Mouse (Mus musculus) thymus, postnatal 0 days (tissue): ENCODE measurements around the gene Gnb3. TPM values are rescaled to one million over a fixed set of nuclear protein-coding genes. Genes with fewer than 3 reads are reported as not detected.
A peak's percentile ranks its signal among the peaks of the same experiment; 100 is the strongest.

Source experiments
- DNase-seq: peaks from one replicate; pipeline ENCODE4 v3.0.0-alpha.2; 2015; ENCODE audit warnings: low spot score
- polyA plus RNA-seq: library from polyadenylated mRNA; unstranded; fragments of >200 nt; fragmentation: Nextera tagmentation; extraction: Ambion mirVana; gene quantifications from 2 replicates; pipeline ENCODE4 v1.2.1, GENCODE M21; 2015

The Gnb3 gene
- polyA plus RNA-seq, result 2.3 and 2.4 TPM in 2 replicates

DNA sequence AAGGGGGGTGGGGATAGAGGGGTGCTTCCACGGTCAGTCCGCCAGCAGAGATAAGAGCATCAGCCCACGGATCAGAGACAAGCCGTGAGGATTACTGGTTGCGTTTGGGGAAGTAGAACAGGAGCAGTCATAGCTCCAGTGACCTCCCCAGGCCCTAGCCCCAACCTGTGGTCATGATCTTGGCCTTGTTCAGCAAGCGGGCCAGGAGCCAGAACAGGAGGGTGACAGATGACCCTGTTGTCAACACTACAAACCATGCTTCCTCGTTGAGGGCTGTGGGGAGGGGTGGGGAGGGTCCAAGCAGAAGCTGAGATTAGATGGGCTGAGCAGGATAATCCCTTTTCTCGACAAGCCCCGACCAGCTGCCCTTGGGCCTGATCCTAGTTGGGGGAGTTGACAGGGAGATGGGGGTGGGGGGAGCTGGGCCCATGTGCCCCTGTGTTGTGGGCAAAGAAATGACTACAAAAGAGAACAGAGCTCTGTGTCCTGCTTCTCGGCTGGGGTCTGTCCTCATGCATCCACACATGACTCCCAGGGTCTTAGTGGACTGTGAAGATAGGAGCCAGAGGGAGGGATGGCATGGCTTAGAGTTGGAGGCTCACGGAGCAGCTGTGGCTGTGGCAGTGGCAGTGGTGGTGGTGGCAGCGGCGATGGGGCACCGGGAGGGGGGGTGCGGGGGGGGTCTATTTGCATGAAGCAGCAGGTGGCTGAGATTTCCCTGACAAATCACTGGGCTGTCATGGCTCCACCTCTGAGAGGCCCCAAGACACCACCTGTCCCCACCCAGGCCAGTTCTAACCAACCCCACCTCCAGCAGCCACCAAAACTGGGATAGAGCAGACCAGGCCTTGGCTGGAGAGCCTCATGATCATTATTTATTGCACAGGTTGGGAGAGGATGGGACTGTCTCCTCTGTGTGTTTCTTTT is at the start of gene Gnb3:
Gene Gnb3 (minus strand): TSS at position 35 of the 927 bp plus-strand sequence.
- DNase-seq, result no peak

DNA sequence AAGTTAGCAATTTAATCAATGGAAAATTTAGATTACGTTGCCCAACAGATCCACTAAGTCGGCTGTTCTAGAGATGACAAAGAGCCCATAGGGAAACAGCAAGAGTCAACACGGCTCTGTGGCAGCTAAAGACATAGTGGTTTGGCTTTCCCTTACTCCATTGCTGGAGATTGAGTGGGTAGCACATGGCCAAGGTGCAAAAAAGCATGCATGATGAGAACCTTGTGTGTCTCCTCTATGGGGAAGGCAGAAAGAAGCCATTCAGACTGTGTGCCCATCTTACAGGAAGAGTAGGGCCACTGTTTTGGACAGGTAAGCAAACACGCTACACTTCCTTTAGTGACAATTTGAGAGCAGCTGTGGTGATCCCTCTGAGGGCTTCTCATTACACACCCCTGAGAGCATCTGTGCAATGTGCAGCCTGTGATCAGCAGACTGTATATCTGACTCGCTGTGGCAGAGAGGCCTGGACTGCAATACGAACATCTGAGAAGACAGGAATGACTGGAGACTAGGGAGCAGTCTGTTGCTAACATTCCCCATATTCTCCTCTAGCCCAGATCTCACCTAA is 48.6 kb upstream of the Gnb3 start:
- DNase-seq, result peak; percentile 47

DNA sequence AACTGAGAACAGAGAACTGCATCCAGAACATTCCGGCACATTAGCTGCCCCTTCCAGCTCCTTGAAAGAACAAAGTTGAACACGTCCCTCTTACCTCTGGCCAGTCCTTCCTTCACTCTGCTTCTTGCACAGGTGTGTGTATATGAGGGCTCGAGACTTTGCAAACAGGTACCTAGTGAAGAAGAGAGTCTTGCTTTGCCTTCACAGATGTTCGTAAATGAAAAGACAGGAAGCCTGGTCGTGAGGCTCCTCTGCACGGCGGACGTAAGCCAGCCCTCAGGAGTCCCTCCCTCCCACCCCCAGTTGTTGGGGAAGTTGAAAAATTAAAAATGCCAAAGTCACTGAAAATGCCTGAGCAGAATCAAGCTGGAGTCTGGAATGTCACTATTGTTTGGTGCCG is 47.9 kb upstream of the Gnb3 start, which contains the start of gene Cd4:
Gene Cd4 (minus strand): TSS at position 236 of the 400 bp plus-strand sequence.
- DNase-seq, result peak; percentile 63

DNA sequence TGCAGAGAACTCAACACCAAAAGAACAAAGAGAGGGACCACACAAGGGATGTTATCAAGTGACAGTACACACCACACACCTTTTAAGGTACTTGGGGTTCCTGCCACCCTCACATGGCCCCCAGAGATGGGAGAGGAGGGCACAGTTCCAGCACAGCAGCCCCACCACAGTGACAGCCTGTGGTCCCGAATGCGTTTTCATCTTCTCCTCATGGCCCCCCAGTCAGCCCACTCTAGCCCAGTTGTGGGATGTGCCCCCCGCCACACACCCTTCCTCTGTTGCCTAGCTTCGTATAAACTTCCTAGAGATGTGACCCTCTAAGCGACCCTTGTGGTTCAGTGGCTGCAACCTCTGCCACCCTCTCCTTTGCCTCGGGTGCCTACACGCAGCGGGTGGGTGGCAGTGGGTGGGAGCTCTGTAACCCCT is 45.9 kb upstream of the Gnb3 start:
- DNase-seq, result peak; percentile 71

DNA sequence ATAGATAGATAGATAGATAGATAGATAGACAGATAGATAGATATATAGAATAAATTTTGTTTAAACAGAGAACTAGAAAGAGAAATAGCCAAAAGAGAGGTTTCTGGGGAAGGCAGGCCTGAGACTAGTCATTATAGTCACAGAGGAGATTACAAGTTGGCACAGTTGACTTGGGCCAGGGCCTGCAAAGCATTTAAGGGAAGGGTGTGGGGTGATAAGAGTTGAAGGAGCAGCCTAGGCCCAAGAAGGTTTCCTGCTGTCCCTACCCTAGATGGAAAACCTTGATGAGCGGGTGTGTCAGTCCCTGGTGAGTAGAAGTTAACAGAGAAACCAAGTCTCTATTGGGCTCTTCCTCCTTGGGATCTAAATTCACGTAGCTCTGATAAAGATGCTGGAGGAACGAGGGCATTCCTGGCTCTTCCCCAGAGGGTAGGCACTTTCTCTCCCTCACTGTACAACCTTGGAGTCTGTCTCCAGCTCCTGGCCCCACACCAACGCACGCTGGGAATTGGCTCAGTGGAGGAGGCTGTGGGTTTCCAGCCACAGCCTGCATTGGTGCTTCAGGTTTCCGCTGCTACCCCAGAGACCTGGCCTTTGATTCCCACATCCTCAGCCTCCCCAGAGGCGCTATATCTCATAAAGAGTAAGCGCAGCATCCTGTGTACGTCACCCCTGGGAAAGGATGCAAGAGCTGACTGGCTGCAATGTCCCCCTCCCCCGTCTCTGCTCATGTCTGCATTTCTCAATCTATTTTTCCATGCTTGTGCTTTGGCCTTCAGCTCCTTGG is 44.8 kb upstream of the Gnb3 start:
- DNase-seq, result peak; percentile 91

DNA sequence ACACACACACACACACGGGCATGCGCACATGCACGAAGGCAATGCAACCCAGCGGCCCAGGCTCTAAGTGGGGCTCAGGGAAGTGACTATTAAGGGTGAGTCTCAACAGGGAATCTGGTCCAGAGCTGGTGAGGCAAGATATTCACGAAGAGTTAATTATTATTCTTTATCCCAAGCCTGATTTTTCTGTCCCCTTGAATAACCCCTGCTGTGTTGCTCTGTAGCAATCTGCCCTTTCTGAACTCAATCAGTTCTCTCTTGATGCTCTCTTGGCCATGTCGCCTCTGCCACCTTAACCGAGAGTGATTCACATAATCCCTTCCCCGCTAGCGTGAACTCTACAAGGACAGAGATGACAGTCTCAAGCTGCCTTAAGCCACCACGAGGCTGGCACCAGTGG is 43.3 kb upstream of the Gnb3 start:
- DNase-seq, result no peak

DNA sequence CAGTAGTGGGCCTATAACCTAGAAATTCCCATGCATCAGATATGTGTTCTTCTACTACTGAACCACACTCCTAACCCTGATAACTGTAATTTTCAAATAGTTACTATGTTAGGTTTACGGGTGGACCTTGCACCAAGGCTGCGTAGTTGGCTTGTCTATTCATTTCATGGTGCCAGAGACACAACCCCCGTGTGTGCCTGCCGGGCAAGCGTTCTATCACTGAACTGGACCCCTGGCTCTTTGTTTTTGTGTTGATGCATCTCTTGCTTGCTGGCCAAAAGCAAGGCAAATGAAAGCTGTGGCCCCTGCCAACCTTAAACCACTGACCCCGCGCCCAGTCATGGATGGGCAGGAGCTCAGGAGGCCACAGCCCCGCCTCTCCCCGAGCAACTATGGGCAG is 41.7 kb upstream of the Gnb3 start:
- no peak for DNase-seq

DNA sequence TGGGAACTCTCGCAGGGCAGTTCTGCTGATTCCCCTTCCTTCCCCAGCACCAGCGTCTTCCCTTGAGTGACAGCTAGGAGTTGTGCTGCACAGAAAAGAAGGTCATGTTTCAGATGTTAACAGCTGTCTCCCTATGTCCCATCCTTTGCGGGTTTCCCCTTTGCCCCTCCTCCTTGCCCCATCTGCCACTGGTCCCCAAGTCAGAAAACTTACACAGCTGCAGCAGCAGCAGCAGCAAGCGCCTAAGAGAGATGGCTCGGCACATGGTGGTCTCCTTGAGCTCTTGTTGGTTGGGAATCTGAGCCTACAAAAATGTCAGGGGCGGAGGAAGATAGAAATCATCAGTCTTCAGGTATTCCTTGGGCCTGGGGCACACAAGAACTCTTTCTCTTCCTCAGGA is 39.3 kb upstream of the Gnb3 start:
- DNase-seq, result peak; percentile 86

DNA sequence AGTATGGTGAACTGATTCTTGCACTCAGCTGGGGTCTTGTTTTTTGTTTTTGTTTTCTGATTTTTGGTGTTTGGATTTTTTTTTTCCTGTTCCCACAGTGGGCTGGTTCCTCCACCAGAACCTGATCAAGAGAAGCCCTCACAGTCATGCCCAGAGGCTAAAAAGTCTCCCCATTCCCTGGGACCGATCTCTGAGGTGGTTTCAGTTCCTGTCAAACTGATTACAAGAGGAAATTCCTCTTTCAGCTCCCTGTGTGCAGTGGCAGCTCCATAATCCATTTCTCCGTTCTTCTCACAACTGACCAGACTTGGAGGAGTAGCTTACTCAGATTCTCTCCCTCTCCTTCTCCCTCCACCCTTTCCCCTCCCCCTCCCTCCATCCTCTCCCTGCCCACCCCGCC is 34.3 kb upstream of the Gnb3 start:
- no peak for DNase-seq

DNA sequence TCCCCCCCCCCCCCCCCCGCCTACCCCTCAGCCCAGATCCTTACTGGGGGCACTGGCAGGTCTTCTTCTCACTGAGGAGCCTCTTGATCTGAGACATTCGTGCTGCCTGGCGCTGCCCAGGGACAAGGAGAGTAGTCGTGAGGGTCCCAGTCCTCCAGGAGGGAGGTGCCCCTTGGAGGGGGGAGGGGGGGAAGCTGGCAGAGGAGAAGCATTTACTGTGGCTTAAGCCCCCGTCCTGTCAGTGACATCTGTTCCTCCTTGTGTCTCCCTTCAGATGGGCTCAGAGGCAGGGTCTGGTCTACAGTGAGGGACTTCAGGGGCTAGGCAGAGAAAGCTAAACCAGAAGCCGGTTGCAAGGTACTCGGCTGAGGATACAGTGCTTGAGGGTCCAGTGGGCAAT is 26.5 kb upstream of the Gnb3 start:
- no peak for DNase-seq

DNA sequence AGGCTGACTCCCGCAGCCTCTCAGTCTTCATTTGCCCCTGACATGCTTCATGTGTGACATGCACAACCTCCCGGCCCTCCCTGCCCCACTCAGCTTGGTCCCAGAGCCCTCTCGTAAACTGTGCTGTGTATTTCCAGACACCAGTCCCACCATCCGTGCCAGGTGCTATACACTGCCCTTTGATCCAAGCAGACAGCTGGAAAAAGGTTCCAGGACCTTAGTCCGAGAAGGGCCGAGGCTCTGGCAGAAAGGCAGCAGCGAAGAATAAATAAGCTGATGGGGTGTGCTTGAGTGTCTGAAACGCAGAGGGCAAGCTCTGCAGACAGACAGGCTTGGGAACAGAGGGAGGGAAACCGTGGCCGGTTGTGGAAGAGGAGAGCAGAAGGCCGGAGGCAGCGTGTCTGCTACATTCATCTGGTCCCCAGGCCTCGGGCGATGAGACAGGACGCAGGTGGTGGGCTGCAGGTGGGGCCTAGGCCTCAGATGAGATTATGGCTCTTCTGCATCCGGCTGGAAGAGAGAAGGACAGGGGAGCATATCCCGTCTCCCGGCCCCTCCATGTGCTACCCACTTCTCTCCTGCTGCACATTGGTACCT is 25.8 kb upstream of the Gnb3 start:
- DNase-seq, result no peak

DNA sequence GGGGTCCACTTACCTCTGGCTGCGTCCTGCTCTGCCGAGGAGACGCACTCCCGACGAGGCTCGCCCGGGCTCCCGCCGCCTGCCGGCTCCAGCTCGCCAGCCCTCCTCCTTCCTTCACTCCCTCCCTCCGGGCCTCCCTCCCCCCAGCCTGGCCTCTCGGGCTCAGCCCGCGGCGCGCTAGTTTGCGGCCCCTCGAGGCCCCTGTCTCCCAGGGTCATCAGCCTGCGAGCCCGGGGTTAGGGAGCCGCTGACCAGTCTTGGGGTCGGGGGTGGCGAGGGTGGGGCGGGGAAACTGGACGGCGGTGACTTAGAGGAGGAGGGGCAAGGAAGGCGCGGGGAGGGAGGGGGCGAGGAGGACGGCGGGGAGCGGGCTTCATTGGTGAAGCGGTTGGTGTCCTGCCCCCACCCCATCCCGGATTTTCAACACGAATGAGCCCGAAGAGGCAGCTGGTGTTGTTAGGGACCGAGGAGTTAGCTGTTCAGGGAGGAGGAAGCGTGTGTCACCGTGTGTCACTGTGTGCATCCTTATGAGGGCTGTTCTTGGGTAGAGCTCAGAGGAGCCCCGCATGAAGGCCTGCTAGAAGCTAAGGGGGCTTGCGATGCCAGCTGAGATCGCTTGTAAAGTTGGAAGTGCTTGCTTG is 23.7 kb upstream of the Gnb3 start, which contains the start of gene Gpr162:
Gene Gpr162 (minus strand): TSS at position 326 of the 641 bp plus-strand sequence.
- DNase-seq, result peak; percentile 78

DNA sequence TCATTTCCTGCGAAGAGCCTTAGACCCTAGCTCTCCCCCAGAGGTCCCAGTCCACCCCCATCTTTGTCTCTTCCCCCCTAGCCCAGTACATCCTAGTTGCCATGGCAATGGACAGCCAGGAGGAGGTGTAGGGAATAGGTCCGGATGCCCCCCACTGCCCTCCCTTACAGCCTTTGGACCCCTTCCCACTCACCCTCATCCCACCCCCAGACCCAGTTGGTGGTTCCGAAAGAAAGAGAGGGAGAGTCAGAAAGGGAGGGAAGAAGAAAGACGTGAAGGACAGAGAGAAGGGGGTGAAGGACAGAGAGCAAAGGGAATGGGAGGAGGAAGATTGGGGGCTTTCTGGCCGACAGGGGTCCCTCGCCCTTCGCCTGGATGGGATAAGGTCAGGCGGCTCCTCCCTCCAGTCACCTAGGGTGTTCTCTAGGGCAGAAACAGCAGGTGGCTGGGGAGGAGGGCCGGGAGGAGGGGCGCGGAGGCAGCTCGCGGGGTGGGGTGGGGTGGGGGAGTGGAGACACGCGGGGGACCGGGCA is 23.1 kb upstream of the Gnb3 start:
- DNase-seq, result peak; percentile 87

DNA sequence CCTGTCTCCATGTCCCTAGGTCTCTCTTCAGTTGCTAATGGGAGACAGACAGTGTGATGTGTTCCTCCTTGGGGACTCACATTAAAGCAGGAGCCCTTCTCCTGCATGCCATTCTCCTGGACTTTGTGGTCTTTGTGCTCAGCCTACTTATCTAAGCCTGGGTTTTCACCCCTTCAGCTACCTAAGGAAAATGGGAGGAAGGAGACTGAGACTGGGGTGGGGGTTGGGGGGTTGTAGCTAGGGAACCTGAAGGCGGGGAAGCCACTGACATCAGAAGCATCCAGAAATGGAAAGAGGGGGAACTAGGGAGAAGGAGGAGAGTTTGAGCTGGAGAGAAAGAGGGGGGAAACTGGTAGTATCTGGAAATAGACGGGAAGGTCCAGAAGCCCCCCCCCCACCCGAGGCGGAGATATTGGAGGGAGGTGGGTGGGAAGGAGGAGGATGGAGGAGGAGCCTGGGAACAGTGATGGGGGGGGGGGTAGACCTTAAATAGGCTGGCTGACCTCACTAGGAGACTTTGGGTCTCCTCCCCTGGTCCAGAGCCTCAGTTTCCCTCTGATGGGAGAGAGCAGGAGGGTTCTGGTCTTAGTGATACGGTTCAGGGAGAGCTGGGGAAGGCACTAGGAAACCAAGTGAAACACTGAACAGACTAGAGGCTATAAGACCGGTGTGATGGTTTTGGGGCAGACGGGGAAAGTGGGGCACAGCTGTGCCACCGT is 22.5 kb upstream of the Gnb3 start:
- DNase-seq, result no peak

DNA sequence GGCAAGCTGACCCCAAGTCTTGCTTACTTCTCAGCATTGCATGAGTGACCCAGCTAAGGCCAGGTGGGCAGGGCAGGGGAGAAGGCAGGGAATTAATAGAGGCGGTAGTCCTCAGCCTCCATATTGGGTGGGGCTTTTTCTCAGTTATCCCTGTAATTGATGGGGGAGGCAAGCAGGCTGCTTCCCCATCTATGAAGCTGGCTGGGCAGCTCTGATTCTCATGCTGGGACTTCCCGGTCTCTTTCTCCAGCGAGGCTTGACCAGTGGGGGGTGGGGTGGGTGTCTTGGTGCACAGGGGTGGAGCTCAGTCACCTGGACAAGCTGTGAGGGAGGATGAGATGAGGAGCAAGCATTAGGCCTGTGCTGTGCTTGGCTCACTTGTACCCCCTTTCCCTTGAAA is 21.7 kb upstream of the Gnb3 start:
- no peak for DNase-seq

DNA sequence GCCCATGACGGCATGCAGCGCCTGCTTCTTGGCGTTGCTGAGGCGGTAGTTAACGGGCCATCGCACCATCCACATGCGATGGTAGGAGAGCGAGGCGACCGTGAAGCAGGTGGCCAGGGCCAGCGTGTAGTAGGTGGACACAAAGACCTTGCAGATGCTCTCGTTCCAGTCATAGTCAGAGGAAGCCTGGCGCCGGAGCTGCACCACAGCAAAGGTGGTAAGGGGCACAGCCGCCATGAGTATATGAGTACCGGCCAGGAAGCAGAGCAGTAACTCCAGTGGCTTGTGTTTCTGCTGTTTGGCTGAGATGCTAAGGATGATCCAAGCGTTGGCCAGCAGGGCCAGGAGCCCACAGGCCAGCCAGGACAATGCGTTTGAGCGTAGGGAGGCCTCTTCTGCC is 21.2 kb upstream of the Gnb3 start:
- DNase-seq, result no peak

DNA sequence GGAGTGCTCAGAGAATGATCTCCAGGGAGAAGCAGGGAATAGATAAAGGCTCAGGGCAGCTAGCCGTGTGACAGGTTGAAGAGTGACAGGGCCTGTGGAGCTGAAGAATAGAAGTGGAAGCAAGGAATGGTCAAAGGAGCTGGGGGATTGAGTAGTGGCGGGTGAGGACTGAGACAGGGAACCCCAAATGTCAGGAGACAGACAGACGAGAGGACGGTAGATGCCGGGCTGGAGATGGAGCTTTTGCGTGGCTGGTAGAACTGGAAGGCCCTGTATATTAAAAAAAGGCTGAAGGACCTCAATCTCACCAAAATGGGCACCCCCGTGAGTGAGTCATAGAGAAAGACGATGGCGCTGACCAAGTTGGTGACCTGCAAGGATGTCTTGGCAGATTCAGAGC is 20.4 kb upstream of the Gnb3 start:
- DNase-seq, result no peak

DNA sequence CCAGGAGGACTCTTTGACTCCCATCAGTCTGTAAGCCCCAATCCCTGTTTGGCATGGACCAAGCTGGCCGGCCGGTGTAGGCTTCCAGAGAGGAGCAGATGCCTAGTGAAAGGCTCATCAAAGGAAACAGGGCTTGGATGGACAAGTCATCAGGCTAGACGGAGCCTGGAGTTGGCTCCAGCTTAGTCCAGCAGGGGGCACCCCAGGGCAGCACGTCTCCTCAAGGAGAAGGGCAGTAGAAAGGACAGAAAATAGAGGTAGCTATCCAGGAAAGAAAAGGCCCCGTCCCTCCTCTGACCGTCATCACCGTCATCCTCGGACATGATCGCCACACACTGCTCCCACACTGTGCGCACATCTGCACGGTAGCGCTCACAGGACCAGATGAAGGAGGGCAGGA is 19.6 kb upstream of the Gnb3 start:
- peak; percentile 77 for DNase-seq

DNA sequence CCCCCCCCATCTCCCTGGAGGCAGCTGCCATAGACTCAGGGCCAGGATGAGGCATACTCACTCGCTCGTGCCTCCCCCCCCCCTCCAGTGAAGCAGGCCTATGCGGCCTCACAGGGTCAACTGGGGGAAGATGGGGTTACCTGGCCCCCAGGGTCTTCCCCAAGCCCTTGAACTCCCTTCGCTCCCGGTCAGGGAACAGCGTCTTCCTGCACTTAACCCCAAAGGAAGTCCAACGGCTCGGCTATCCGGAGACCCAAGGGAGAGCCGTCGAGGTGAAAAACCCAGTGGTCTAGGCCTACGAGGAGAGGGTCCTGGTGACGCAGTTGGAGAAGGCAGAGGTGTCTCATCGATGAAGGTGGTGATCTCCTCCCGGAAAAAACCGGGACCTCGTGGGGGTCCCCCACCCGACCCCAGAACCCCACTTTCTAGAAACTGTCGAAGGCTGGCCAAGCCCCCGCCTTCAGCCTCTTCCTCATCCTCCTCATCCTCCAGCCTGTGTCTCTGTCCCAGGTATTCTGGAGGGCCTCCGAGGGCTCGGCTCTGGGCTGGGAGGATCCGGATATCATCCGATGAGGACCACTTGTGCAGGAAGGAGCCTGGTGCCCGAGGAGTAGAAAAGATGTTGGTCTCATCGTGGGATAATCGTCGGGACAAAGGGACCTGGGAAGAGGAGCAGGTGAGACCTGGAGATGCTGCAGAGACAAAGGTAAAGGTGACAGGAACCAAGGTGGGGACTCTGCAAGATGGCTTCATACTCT is 18.7 kb upstream of the Gnb3 start:
- DNase-seq, result no peak
